Mouse (Mus musculus) right cerebral cortex, postnatal 25 days (tissue): ENCODE measurements around the gene Rhebl1.
A peak's percentile ranks its signal among the peaks of the same experiment; 100 is the strongest.
"Not testable (repeated sequence)": the region's sequence is repeated elsewhere in the genome, so short reads cannot be mapped to it uniquely, and the experiment has no call there.

Source experiments
- DNase-seq: peaks from one replicate; pipeline ENCODE4 v3.0.0; 2022

Rhebl1 gene

DNA sequence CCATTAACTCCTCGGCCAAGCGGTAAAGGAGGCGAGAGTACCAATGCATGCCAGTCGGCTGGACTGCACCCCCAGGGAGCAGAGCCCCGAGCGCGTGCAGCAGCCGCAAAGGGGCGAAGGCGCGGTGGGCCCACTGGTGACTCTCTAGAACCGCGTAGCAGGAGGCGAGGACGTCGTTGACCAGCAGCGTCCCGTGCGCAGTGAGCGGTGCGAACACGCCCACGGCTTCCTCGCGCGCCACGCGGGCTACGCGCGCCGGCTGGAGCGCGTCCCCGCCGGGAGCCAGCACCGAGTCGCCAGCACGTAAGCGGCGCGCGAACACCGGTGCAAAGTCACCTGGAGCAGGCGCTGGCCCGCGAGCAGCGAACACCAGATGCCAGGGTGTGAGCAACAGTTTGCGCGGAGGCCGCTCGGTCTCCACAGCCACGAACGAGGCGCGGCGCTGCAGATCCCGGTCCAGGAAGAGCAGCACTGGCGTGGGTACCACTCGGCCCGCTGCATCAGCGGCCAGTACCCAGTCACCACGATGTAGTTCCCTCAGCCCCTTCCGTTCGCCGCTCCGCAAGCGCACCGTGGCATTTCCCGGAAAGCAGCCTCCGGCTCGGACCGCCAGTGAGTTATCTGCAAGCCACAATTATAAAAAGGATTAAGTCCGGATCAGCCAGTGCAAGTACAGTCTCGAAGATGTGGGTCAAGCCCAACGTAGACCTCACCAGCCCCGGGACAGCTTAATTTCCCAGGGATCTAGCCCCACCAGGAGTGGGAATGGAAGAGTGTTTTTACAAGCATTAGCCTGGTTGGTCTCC lies at the start of gene Rhebl1:
Gene Rhebl1 (minus strand): TSS at position 601 of the 806 bp plus-strand sequence.
- DNase-seq, result peak; percentile 65

DNA sequence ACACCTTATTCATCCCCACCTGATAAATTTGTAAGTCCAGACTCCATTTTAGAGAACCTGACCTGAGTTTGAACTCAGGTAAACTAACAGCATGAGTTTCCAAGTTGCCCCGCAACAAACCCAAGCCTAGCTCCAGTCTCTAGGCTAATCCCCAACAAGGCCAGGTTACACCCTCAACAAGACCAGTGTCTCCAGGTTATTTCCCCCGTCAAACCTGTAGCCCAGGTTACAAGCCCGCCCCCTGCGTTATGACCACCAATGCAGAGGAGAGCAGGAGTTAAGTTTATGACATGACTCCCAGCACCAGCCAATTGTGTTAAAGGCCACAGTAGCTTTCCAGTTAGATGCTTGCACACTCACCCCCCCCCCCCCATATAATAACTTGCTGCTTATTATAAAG lies 48.8 kb upstream of the Rhebl1 start:
- no peak for DNase-seq

DNA sequence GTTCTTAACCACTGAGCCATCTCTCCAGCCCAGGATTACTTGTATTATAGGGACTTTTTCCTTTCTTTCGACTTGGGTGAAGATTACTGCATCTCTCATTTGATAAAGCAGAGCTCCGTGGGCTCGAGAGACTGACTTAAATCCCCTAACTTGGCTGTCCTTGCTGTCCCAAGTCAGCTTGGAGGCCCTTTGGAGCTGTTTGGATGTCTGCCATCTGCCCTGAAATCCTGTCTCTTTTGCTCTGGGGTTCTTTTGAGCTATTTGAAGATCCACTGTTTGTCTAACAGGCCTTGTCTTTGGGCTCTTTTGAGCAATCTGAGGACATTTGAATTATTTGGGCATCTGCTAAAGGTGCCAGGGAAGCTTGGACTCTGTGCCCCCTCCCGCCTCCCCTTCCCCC lies 47.7 kb upstream of the Rhebl1 start:
- no peak for DNase-seq

GRCm38 (mm10) chr15:98941539-98941938 lies 47.2 kb upstream of the Rhebl1 start:
- no peak for DNase-seq

DNA sequence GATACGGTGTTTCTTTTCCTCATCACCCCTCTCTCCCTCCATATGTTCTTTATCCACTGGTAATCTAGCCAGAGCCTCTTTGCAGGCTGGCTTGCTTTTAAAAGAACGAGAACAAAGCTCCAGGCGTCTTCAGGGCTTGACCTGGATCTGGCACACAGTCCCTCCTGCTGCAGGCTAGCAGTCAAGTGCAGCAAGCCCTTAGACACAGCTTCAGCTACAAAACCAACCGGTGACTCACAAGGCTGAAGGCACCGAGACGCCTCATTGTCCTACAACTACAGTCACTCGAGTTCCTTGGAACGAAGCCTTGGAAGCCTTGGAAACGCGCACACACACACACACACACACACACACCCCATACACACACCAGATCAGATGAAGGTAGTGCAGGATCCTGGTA lies 46.5 kb upstream of the Rhebl1 start:
- DNase-seq, result no peak

DNA sequence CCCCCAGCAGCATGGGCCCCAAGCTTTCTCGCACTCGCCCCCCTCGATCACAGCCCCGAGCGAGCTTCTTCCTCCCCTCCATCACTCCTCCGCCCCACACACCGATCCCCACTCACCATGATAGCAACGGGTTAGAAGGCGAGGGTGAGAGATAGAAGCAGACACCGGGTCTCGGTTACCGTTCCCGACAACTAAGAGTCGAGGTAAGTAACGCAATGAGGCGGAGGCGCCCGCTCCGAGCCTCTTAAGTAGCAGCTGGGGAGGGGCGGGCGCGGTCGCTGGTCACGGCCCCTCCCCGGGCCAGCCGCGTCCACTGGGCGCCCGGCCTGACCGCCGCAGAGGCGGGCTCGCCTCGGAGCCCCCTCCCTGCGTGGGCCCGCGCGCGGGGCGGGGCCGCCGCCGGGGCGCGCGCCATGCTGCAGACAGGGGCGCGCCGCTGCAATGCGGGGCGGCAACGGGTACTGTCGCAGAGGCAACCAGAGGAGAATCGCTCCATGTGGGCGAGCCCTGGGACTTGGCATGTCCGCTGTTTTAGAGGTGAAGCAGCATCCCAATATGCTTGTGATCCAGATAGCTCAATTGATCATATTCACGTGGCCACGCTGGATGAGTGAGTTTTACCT lies 40.0 kb upstream of the Rhebl1 start, which contains the start of gene Tuba1b:
Gene Tuba1b (minus strand): TSS at position 349 of the 623 bp plus-strand sequence.
- peak; percentile 95 for DNase-seq

DNA sequence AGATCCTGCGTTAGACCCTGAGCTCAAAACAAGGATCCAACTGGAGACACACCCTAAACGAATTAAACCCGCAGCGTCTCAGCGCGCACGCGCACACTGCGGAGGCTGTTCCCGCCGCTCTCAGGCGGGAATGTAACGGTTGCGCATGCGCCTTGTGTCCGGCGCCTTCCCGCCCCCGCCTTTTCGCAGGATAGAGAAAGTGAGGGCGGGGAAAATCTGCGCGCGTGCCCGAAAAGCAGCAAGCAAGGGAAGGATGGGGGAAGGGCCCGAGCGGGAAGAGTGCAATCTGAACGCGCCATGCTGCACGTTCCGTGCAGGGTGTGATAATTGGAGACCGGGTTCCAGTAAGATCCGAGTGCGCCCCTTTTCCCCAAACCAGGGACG lies 39.5 kb upstream of the Rhebl1 start:
- DNase-seq, result peak; percentile 95

GRCm38 (mm10) chr15:98933004-98933671 lies 38.8 kb upstream of the Rhebl1 start:
- DNase-seq, result not testable (repeated sequence)

GRCm38 (mm10) chr15:98930998-98931397 lies 36.7 kb upstream of the Rhebl1 start:
- no peak for DNase-seq

- DNase-seq, result no peak
These were observed 35.8 kb upstream of the Rhebl1 start for GRCm38 (mm10) chr15:98930017-98930734.

DNA sequence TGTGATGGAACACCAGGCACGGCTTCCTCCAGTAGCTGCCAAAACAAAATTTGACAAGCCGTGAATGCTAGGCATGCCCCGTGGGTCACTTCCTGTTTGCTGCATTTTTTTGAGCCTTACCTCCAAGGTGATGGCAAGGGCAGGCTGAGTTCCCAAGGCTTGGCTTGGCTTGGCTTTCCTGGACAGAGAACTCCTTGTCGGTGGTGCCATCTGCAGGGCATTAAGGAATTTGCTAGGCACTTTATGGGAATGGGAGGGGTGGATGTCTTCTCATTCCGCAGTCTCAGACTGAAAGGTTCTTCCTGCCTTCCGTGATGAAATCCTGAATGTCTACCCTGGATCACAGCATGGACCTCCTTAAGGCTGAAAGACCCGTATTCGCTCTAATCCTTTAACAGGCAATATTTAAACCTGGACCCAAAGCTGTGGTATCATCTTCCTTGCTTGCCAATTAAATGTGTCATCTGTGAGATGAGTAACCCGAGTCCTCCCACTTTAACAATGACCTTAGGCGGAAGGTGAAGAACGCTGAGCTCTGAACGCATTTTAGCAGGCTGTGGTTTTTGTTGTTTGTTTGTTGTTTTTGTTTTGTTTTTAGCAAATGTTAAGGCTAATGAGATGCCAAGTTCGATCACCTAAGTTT lies 34.4 kb upstream of the Rhebl1 start:
- peak; percentile 61 for DNase-seq

GRCm38 (mm10) chr15:98927566-98927965 lies 33.2 kb upstream of the Rhebl1 start:
- DNase-seq, result no peak

- DNase-seq, result no peak
These were observed 30.3 kb upstream of the Rhebl1 start for GRCm38 (mm10) chr15:98924682-98925081.

- no peak for DNase-seq
These were observed 28.7 kb upstream of the Rhebl1 start for GRCm38 (mm10) chr15:98923031-98923537.

DNA sequence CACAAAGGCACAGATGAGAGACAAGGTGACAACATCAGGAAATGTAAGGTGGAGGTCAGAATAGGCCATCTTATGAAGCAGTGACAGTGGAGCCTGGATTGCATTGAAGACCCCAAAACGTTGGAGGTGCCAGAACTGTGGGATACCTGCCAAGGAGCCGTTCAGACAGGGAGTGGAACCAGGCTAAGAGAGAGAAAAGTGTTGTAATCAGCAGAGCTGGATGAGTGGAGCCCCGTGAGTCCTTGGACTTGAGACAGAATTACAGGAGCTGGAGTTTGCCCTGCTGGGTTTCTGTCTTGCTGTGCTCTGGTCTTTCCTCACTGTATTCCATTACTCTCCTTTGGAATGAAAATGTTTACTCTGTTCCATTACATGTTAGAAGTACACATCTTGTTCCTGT lies 28.2 kb upstream of the Rhebl1 start:
- DNase-seq, result no peak

DNA sequence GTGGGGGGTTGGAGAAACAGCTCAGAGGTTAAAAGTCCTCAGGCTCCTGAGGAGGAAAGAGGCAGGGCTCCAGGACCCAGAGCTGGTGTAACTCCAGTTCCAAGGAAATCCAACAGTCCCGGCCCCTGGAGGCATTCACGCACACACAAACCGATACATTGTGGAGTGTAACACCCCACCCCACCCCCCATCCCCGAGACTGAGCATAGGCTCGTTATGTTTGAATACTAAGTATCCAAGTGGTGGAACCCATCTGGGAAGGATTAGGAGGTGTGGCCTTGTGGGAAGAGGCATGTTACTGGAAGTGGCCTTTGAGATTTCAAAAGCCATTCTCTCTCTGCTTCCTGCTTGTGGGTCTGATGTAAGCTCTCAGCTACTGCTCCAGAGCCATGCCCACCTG lies 27.2 kb upstream of the Rhebl1 start:
- DNase-seq, result no peak

GRCm38 (mm10) chr15:98918499-98918895 lies 24.2 kb upstream of the Rhebl1 start:
- DNase-seq, result not testable (repeated sequence)

- DNase-seq, result peak; percentile 99
These were observed 23.5 kb upstream of the Rhebl1 start, which contains the start of gene Lmbr1l for GRCm38 (mm10) chr15:98917538-98918498. Gene Lmbr1l (minus strand): TSS chr15:98918231.

GRCm38 (mm10) chr15:98917091-98917490 lies 22.8 kb upstream of the Rhebl1 start:
- peak; percentile 11 for DNase-seq

DNA sequence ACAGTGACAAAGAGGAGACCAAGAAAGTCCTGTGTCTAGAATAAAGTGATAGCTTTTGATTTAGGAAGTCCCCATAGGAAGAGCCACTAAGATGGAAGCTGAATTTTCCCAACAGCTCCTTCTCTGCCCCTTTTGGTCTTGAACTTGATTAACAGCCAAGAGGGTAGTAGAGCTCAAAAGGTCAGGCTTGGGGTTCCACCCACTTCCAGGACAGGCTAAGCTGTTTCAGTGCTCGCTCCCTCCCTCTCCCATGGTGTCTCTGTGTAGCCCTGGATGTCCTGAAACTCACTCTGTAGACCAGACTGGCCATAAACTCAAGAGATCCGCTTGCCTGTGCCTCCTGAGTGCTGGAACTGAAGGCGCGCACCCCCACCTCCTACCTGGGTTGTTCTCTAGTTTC lies 21.7 kb upstream of the Rhebl1 start:
- no peak for DNase-seq

DNA sequence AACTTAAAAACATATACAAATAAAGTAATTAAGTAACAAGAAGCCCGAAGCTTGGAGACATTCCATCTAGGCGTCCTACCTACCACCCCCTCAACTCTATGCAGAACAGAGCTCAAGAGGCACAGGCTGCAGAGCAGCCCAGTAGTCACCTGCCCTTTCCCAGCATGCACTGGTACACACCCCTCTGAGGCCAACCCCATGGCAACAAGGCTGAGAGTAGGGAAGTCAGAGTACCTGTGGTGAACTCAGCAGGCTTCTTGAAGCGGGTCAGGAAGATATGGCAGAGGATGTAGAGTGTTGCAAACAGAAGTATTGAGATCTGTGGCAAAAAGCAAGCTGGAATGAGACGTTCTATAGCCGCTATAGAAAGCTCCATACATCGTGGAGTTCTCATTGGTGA lies 20.6 kb upstream of the Rhebl1 start:
- DNase-seq, result no peak
